Mouse (Mus musculus) gastrocnemius, postnatal 14 days (tissue): ENCODE data around the gene Rhox9. TPM values are rescaled to one million over a fixed set of nuclear protein-coding genes. Genes with fewer than 3 reads are reported as not detected.
"Not testable (repeated sequence)": the region's sequence is repeated elsewhere in the genome, so short reads cannot be mapped to it uniquely, and the experiment has no call there.

Experiments
- DNase-seq: peaks from one replicate; pipeline ENCODE4 v3.0.0; 2021; ENCODE audit warnings: mixed read lengths
- intact Hi-C: fragments of 180-260 bp; cut with DNase I; formaldehyde crosslinking; loops from one replicate; pipeline ENCODE4 v1.15.1; 2025; ENCODE audit warnings: low total_unique reads
- long read RNA-seq, 2 experiments: library from polyadenylated mRNA; stranded (forward); transcript quantifications; one replicate each; pipeline ENCODE4 v2.0.0; 2021
- total RNA-seq, 2 experiments: library from RNA; stranded (reverse); gene quantifications; 2 replicates each; pipeline ENCODE4 v1.2.3; 2021

Gene Rhox9
- total RNA-seq = not detected
- long read RNA-seq, experiment 1 = 0 reads
- long read RNA-seq, experiment 2 = 0 reads

DNA sequence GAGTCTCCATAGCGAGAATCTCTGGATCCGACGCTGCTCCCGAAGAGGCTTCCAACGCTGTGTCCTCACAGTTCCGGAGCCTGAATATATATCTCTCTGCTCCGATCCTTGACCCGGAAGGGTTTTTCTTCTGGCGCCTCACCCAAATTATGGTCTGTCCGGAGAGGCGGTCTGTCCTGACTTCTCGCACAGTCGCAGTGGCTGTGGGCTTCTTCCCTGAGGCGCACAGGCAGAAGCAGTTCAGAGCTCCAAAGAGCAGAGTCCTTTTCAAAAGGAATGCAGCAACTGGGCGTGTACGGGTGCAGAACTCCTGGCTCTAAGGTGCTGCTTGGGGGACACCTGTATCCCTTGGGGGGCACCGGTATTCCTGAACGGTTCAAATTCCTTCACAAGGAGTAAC, at the start of gene Rhox9:
Rhox9 (minus strand) TSS at position 101 of the 400 bp plus-strand sequence.
- intact Hi-C loops, DNase-seq: not testable (repeated sequence)

- intact Hi-C loops = no loop called here
Measured at GRCm38 (mm10) chrX:37916311-37916710, 14.7 kb upstream of the Rhox9 start.

GRCm38 (mm10) chrX:37908581-37908980, 7.0 kb upstream of the Rhox9 start:
- intact Hi-C loops = no loop called here
- DNase-seq = no peak

More at GRCm38 (mm10) chrX:37916311-37916710, 14.7 kb upstream of the Rhox9 start:
- DNase-seq = no peak

DNA sequence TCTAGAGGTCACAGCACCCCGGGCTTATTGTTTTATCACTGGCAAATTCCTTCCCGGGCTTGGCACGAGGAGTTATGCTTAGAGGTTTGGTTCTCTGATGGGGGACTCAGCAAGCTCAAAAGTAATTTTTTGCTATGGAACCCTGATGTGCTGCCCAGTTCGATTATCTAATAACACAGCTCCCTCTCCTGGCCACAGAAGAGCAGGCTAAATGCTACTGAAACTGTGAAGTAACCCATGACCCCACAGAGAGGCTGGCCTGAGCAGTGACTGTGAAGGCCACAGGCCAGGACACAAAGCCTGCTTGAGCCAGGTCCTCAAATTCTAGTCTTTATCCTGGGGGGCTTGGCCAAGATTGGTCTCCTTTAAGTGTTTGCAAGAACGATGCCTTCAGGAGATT, 2.2 kb upstream of the Rhox9 start:
- intact Hi-C loops = no loop called here
- no peak for DNase-seq

GRCm38 (mm10) chrX:37897132-37897531, 4.4 kb downstream of the Rhox9 start, which contains the start of gene Rhox7b:
Gene Rhox7b, minus strand, starts transcription at chrX:37897232.
- intact Hi-C loops, DNase-seq: not testable (repeated sequence)

DNA sequence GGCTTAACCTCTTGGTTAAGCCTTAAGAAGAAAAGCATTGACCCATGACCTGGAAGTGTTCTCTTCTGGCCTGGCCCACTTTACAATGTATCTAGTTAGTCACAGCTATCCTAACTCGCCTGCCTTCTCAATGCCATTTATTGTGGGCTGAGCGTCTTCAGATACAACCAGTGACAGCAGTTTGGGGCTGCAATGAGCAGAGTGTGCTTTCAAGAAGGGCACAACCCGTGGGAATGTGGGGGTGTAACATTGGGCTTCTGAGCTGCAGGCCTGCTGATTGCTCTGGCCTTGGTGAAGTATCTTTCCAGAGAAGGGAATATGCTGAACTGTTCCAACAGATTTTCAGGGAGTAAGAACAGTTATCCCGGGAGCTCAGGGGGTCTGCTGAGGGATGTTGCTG, 22.7 kb downstream of the Rhox9 start, which contains the start of gene Rhox8:
Rhox8 (minus strand) TSS at position 101 of the 400 bp plus-strand sequence.
- DNase-seq = no peak
- intact Hi-C loops = no loop called here

DNA sequence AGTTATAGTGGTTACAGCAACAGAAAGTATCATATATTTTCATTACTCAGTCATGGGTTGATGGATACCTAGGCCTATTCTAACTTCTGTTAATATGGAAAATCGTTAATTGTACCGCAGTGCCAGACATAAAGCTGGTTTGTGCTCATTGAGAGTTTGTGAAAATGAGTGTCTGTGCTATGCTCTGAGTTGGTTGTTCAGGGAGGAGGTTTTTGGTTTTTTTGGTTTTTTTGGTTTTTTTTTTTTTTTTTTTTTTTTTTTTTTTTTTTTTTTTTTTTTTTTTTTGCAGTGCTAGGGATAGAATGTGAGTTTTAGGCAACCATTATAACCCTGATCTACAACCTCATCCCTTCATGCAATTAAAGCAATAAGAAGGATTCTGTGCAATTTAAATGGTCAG, 29.9 kb downstream of the Rhox9 start:
- intact Hi-C loops = no loop called here
- no peak for DNase-seq

Other genes starting within 250 kb of the Rhox9 start
- not detected for gene Rhox3h, start 233.0 kb downstream of the Rhox9 start, total RNA-seq
- gene Rhox2h, start 228.5 kb downstream of the Rhox9 start, total RNA-seq = not detected
- not detected for gene Rhox5, start 96.9 kb downstream of the Rhox9 start, total RNA-seq
- gene Rhox6, start 74.9 kb downstream of the Rhox9 start, total RNA-seq = not detected
- gene Rhox7a, start 70.1 kb downstream of the Rhox9 start, total RNA-seq = not detected
- not detected for gene Rhox8, start 22.8 kb downstream of the Rhox9 start, total RNA-seq
- not detected for gene Rhox7b, start 4.5 kb downstream of the Rhox9 start, total RNA-seq
- not detected for gene Btg1-ps1, start 117.0 kb upstream of the Rhox9 start, total RNA-seq
- gene Btg1-ps2, start 141.3 kb upstream of the Rhox9 start, total RNA-seq = not detected
- gene Rhox10, start 164.7 kb upstream of the Rhox9 start, total RNA-seq = not detected
- gene Rhox11, start 183.4 kb upstream of the Rhox9 start, total RNA-seq = not detected
- not detected for gene Rhox12, start 209.1 kb upstream of the Rhox9 start, total RNA-seq
- gene Rhox13, start 219.4 kb upstream of the Rhox9 start, total RNA-seq = not detected